ENCODE assay signal across 8 mouse cellular contexts in genomic region chr13:9094186-9094980, GRCm38 (mm10). TPM values are rescaled to one million over a fixed set of nuclear protein-coding genes. Genes with fewer than 3 reads are reported as not detected.
DNase-seq lines count a peak whose midpoint lies in the region; ATAC-seq and TF ChIP-seq lines count a peak whose summit lies in the region.

No protein-coding gene starts in this region.

- H3K79me2 ChIP-seq in liver, adult 2 months (ENCODE audit: control insufficient read depth, insufficient read depth, low read length): peaks cover 30% of the 10 kb centered on the region; the same call in 1 of the 2 replicates

- TF ChIP-seq CTCF in liver, adult 2 months (IDR thresholded peaks at IDR 0.05; ENCODE audit: low read depth, low read length): no peak
- TF ChIP-seq CTCF in testis, adult 2 months (IDR thresholded peaks at IDR 0.05; ENCODE audit: control insufficient read depth, insufficient read depth, insufficient replicate concordance, low read depth, low read length): no peak

- intact Hi-C loops in left cerebral cortex, postnatal 4 days (cut with DNase I): loop anchor here (5.0 kb wide), 1 partner anchor 97 kb away; the partner anchor contains the start of gene Gtpbp4

- no peaks in the 10 kb centered on the region for H3K9me3 ChIP-seq in midbrain, embryonic 15.5 days

- ATAC-seq in midbrain, embryonic 15.5 days (replicated peaks): peak; percentile 76

- H3K36me3 ChIP-seq in liver, adult 2 months (ENCODE audit: control insufficient read depth, insufficient read depth, low read length): no peaks in the 10 kb centered on the region
- no peaks in the 10 kb centered on the region for H3K36me3 ChIP-seq in midbrain, embryonic 15.5 days (replicated peaks)
- H3K36me3 ChIP-seq in testis, adult 2 months (ENCODE audit: control insufficient read depth, insufficient read depth, low read length): no peaks in the 10 kb centered on the region

- peak overlapping the region; percentile 96 for H3K9ac ChIP-seq in liver, adult 2 months (ENCODE audit: low read depth, low read length)
- H3K9ac ChIP-seq in midbrain, embryonic 15.5 days: peak overlapping the region; percentile 94

- DNase-seq in left cerebral cortex, postnatal 4 days: peak; percentile 37
- no peak for DNase-seq in left cerebral cortex, adult 9 months (ENCODE audit: low spot score in 2 of 2)
- peak; percentile 51 for DNase-seq in cerebellum, adult 9-10 months
- peak; percentile 50 for DNase-seq in gastrocnemius, postnatal 10 days
- peak; percentile 41 for DNase-seq in induced T-regulatory cell, adult 2 months (ENCODE audit: low read depth)
- DNase-seq in liver, adult 2 months (ENCODE audit: extremely low read depth, low read depth, low spot score): no peak

- peak overlapping the region; percentile 89 for H3K27ac ChIP-seq in liver, adult 2 months (replicated peaks; ENCODE audit: insufficient read depth, low read depth, low read length)
- H3K27ac ChIP-seq in midbrain, embryonic 15.5 days: peak overlapping the region; percentile 88
- H3K27ac ChIP-seq in testis, adult 2 months (ENCODE audit: control insufficient read depth, insufficient read depth, low read depth, low read length): peak overlapping the region; percentile 95

- H3K27me3 ChIP-seq in liver, adult 2 months (ENCODE audit: control insufficient read depth, insufficient read depth, low read length): no peaks in the 10 kb centered on the region
- H3K27me3 ChIP-seq in midbrain, embryonic 15.5 days (replicated peaks): no peaks in the 10 kb centered on the region
- no peaks in the 10 kb centered on the region for H3K27me3 ChIP-seq in testis, adult 2 months (ENCODE audit: control insufficient read depth, insufficient read depth, low read length)

- no peak for TF ChIP-seq POLR2A in liver, adult 2 months (IDR thresholded peaks at IDR 0.05; ENCODE audit: extremely low read depth, insufficient read depth, low read length)
- no peak for TF ChIP-seq POLR2A in testis, adult 2 months (IDR thresholded peaks at IDR 0.05; ENCODE audit: control insufficient read depth, low read depth, low read length)

- H3K4me2 ChIP-seq in midbrain, embryonic 15.5 days: peak overlapping the region; percentile 93

- under 1% methylated on average over 63 of the region's 63 CpGs for WGBS in liver, adult 2 months
- under 1% methylated on average over 63 of the region's 63 CpGs for WGBS in midbrain, embryonic 15.5 days

- H3K4me1 ChIP-seq in liver, adult 2 months (ENCODE audit: control insufficient read depth, insufficient read depth, low read length): peaks cover 21% of the 10 kb centered on the region
- H3K4me1 ChIP-seq in midbrain, embryonic 15.5 days: peaks cover 33% of the 10 kb centered on the region
- peaks cover 2% of the 10 kb centered on the region for H3K4me1 ChIP-seq in testis, adult 2 months (ENCODE audit: control insufficient read depth, insufficient read depth, low read length)

- H3K4me3 ChIP-seq in liver, adult 2 months (ENCODE audit: insufficient read depth, low read depth, low read length): peak overlapping the region; percentile 91
- H3K4me3 ChIP-seq in midbrain, embryonic 15.5 days: peak overlapping the region; percentile 96
- H3K4me3 ChIP-seq in testis, adult 2 months (ENCODE audit: control insufficient read depth, low read depth, low read length): peak overlapping the region; percentile 98

RNA-seq across cellular contexts. Expression of gene Larp4b, which starts 0.7 kb away (rescaled TPM):
- total RNA-seq in left cerebral cortex, postnatal 4 days (2021): 100 to 1,000 TPM in 1 of 2 experiments, 10 to 100 TPM in 1; 96.7 to 105 TPM
- total RNA-seq in gastrocnemius, postnatal 10 days (2021): 10 to 100 TPM; 62.1 to 68.2 TPM
- total RNA-seq in liver, adult 2 months (2014; rRNA removed): 34.2 TPM in 2 replicates
- polyA plus RNA-seq in liver, adult 2 months (2012; rRNA removed): 18.1 and 20.4 TPM in 2 replicates
- 38.9 and 39.3 TPM in 2 replicates for polyA plus RNA-seq in midbrain, embryonic 15.5 days (2015; fragmentation: Nextera tagmentation; extraction: Ambion mirVana)
- 9.8 and 10.6 TPM in 2 replicates for polyA plus RNA-seq in testis, adult 2 months (2012; rRNA removed)

Comparison
In these comparisons a context has a peak if more than half of its experiments do, and no peak if none do; other contexts are left out.
1. DNase-seq: peak in left cerebral cortex, postnatal 4 days (single experiment), cerebellum, adult 9-10 months (single experiment), gastrocnemius, postnatal 10 days (single experiment) and induced T-regulatory cell, adult 2 months (single experiment); none in left cerebral cortex, adult 9 months (0 of 2) and liver, adult 2 months (single experiment).
2. Peak in every context shown above with its lines, with median percentiles within 50 percentile points of each other: H3K27ac ChIP-seq and H3K4me3 ChIP-seq.